Mouse (Mus musculus) forebrain, embryonic 10.5 days (tissue): ENCODE measurements around the gene Cmtm7. TPM values are rescaled to one million over a fixed set of nuclear protein-coding genes. Genes with fewer than 3 reads are reported as not detected.

Experiments used
- DNase-seq: peaks from one replicate; pipeline ENCODE4 v3.0.0-alpha.2; 2017; ENCODE audit warnings: low spot score; ENCODE audit errors: extremely low spot score
- H3K27ac ChIP-seq: fragments of 300-500 bp; sonication (generic); 2 replicates; pipeline ENCODE4 v1.5.1; 2016; ENCODE audit warnings: mild to moderate bottlenecking
- H3K27me3 ChIP-seq: fragments of 300-500 bp; sonication (generic); 2 replicates; pipeline ENCODE4 v1.6.1; 2016; ENCODE audit warnings: mild to moderate bottlenecking; ENCODE audit not compliant: poor library complexity, severe bottlenecking
- H3K36me3 ChIP-seq: fragments of 300-500 bp; sonication (generic); replicated peaks from 2 replicates; pipeline ENCODE4 v1.6.1; 2016; ENCODE audit warnings: mild to moderate bottlenecking, moderate library complexity
- H3K4me1 ChIP-seq: fragments of 300-500 bp; sonication (generic); 2 replicates; pipeline ENCODE4 v1.6.1; 2016
- H3K4me3 ChIP-seq: fragments of 300-500 bp; sonication (generic); 2 replicates; pipeline ENCODE4 v1.5.1; 2016; ENCODE audit warnings: mild to moderate bottlenecking, moderate library complexity
- H3K9me3 ChIP-seq: fragments of 300-500 bp; sonication (generic); 2 replicates; pipeline ENCODE4 v1.6.1; 2016; ENCODE audit warnings: mild to moderate bottlenecking, moderate library complexity
- WGBS: fragments of 180-500 bp; shearing (Covaris S2); methylation state at CpG from one replicate; pipeline ENCODE4 v1.1.7; 2016; 5-methylcytosine and 5-hydroxymethylcytosine counted together
- polyA plus RNA-seq: library from polyadenylated mRNA; unstranded; fragments of >200 nt; fragmentation: Nextera tagmentation; extraction: Ambion mirVana; gene quantifications from 2 replicates; pipeline ENCODE4 v1.2.1, GENCODE M21; 2016

Gene Cmtm7
- polyA plus RNA-seq, 1 experiment from 2014 or later: 76.9 TPM

- H3K27me3 ChIP-seq: no peaks in the 10 kb centered on the region
- peaks cover 23% of the 10 kb centered on the region for H3K4me1 ChIP-seq
- DNase-seq: no peak
- H3K9me3 ChIP-seq: no peaks in the 10 kb centered on the region
- H3K27ac ChIP-seq: no peak overlapping the region
- no peaks in the 10 kb centered on the region for H3K36me3 ChIP-seq
- WGBS: 90% methylated on average over 7 of the region's 7 CpGs
- no peak overlapping the region for H3K4me3 ChIP-seq
Observed at GRCm38 (mm10) chr9:114789557-114789956, 7.9 kb upstream of the Cmtm7 start.

GRCm38 (mm10) chr9:114788697-114789096, 7.0 kb upstream of the Cmtm7 start:
- WGBS: 95% methylated on average over 8 of the region's 8 CpGs
- DNase-seq: no peak
- H3K36me3 ChIP-seq: no peaks in the 10 kb centered on the region
- no peak overlapping the region for H3K4me3 ChIP-seq
- no peaks in the 10 kb centered on the region for H3K9me3 ChIP-seq
- H3K4me1 ChIP-seq: peaks cover 23% of the 10 kb centered on the region
- H3K27ac ChIP-seq: no peak overlapping the region
- H3K27me3 ChIP-seq: no peaks in the 10 kb centered on the region

- H3K27me3 ChIP-seq: no peaks in the 10 kb centered on the region
- 96% methylated on average over 7 of the region's 7 CpGs for WGBS
- no peak overlapping the region for H3K27ac ChIP-seq
- H3K9me3 ChIP-seq: no peaks in the 10 kb centered on the region
- no peaks in the 10 kb centered on the region for H3K36me3 ChIP-seq
- H3K4me3 ChIP-seq: no peak overlapping the region
- H3K4me1 ChIP-seq: peaks cover 23% of the 10 kb centered on the region
- no peak for DNase-seq
Observed at GRCm38 (mm10) chr9:114787716-114788115, 6.1 kb upstream of the Cmtm7 start.

GRCm38 (mm10) chr9:114787134-114787533, 5.5 kb upstream of the Cmtm7 start:
- no peaks in the 10 kb centered on the region for H3K36me3 ChIP-seq
- no peak overlapping the region for H3K4me3 ChIP-seq
- DNase-seq: no peak
- H3K9me3 ChIP-seq: no peaks in the 10 kb centered on the region
- peaks cover 22% of the 10 kb centered on the region for H3K4me1 ChIP-seq
- no peak overlapping the region for H3K27ac ChIP-seq
- no peaks in the 10 kb centered on the region for H3K27me3 ChIP-seq
- WGBS: 93% methylated on average over 5 of the region's 5 CpGs

- H3K36me3 ChIP-seq: no peaks in the 10 kb centered on the region
- peak; percentile 48 for DNase-seq
- WGBS: 10% methylated on average over 16 of the region's 16 CpGs
- H3K27ac ChIP-seq: peak overlapping the region; percentile 81
- H3K27me3 ChIP-seq: no peaks in the 10 kb centered on the region
- H3K4me3 ChIP-seq: peak overlapping the region; percentile 23; the same call in 1 of the 2 replicates
- peaks cover 29% of the 10 kb centered on the region for H3K4me1 ChIP-seq
- no peaks in the 10 kb centered on the region for H3K9me3 ChIP-seq
Observed at GRCm38 (mm10) chr9:114785432-114786125, 3.9 kb upstream of the Cmtm7 start.

- peak; percentile 54 for DNase-seq
- Histone ChIP-seq H3K4me1 (peaks cover 48% of the 10 kb centered on the region), H3K27me3 (no peaks in the 10 kb centered on the region), H3K36me3 (no peaks in the 10 kb centered on the region; the same call in 1 of the 2 replicates), H3K9me3 (no peaks in the 10 kb centered on the region), H3K27ac (peak overlapping the region; percentile 91), H3K4me3 (peak overlapping the region; percentile 69)
- WGBS: under 1% methylated on average over 38 of the region's 38 CpGs
Observed at GRCm38 (mm10) chr9:114780746-114781525, 720 bp downstream of the Cmtm7 start.

- peak overlapping the region; percentile 91 for H3K27ac ChIP-seq
- no peaks in the 10 kb centered on the region for H3K9me3 ChIP-seq
- H3K27me3 ChIP-seq: no peaks in the 10 kb centered on the region
- peak overlapping the region; percentile 69 for H3K4me3 ChIP-seq
- DNase-seq: peak; percentile 31
- H3K4me1 ChIP-seq: peaks cover 43% of the 10 kb centered on the region
- 40% methylated on average over 23 of the region's 23 CpGs for WGBS
- H3K36me3 ChIP-seq: no peaks in the 10 kb centered on the region; the same call in 1 of the 2 replicates
Observed at GRCm38 (mm10) chr9:114779984-114780745, 1.5 kb downstream of the Cmtm7 start.

GRCm38 (mm10) chr9:114778877-114779276, 2.8 kb downstream of the Cmtm7 start:
- H3K9me3 ChIP-seq: no peaks in the 10 kb centered on the region
- no peak overlapping the region for H3K4me3 ChIP-seq
- H3K4me1 ChIP-seq: peaks cover 47% of the 10 kb centered on the region
- no peaks in the 10 kb centered on the region for H3K27me3 ChIP-seq
- no peak for DNase-seq
- no peak overlapping the region for H3K27ac ChIP-seq
- peaks cover 2% of the 10 kb centered on the region for H3K36me3 ChIP-seq
- whole genome bisulfite sequencing: 95% methylated on average over 7 of the region's 7 CpGs

GRCm38 (mm10) chr9:114778047-114778390, 3.6 kb downstream of the Cmtm7 start:
- 95% methylated on average over 7 of the region's 7 CpGs for WGBS
- Histone ChIP-seq H3K36me3 (peaks cover 3% of the 10 kb centered on the region), H3K27ac (no peak overlapping the region), H3K4me3 (no peak overlapping the region), H3K4me1 (peaks cover 47% of the 10 kb centered on the region), H3K27me3 (no peaks in the 10 kb centered on the region), H3K9me3 (no peaks in the 10 kb centered on the region)
- no peak for DNase-seq

GRCm38 (mm10) chr9:114777178-114778046, 4.2 kb downstream of the Cmtm7 start:
- H3K4me1 ChIP-seq: peaks cover 47% of the 10 kb centered on the region
- H3K36me3 ChIP-seq: peaks cover 8% of the 10 kb centered on the region
- no peaks in the 10 kb centered on the region for H3K9me3 ChIP-seq
- H3K4me3 ChIP-seq: no peak overlapping the region
- 87% methylated on average over 6 of the region's 6 CpGs for WGBS
- H3K27me3 ChIP-seq: no peaks in the 10 kb centered on the region
- DNase-seq: no peak
- no peak overlapping the region for H3K27ac ChIP-seq

GRCm38 (mm10) chr9:114776361-114776760, 5.3 kb downstream of the Cmtm7 start:
- Histone ChIP-seq H3K27ac (no peak overlapping the region), H3K9me3 (peaks cover 3% of the 10 kb centered on the region; the same call in 1 of the 2 replicates), H3K4me1 (peaks cover 40% of the 10 kb centered on the region), H3K36me3 (peaks cover 19% of the 10 kb centered on the region), H3K27me3 (no peaks in the 10 kb centered on the region), H3K4me3 (no peak overlapping the region)
- DNase-seq: no peak
- WGBS: 84% methylated on average over 3 of the region's 3 CpGs

- Histone ChIP-seq H3K36me3 (peaks cover 26% of the 10 kb centered on the region), H3K27me3 (no peaks in the 10 kb centered on the region), H3K27ac (peak overlapping the region; percentile 2; the same call in 1 of the 2 replicates), H3K9me3 (peaks cover 3% of the 10 kb centered on the region; the same call in 1 of the 2 replicates), H3K4me3 (no peak overlapping the region), H3K4me1 (peaks cover 29% of the 10 kb centered on the region)
- WGBS: 80% methylated on average over 4 of the region's 4 CpGs
- DNase-seq: no peak
Observed at GRCm38 (mm10) chr9:114775272-114775671, 6.4 kb downstream of the Cmtm7 start.
